Mouse (Mus musculus) lung, postnatal 25 days (tissue): ENCODE results near the gene Scube3.
A peak's percentile ranks its signal among the peaks of the same experiment; 100 is the strongest.

Experiments used
- DNase-seq: peaks from one replicate; pipeline ENCODE4 v3.0.0; 2022; ENCODE audit warnings: low spot score

The Scube3 gene

GRCm38 (mm10) chr17:28141771-28142699, at the start of gene Scube3:
Gene Scube3 (plus strand): TSS chr17:28142141.
- no peak for DNase-seq

GRCm38 (mm10) chr17:28092297-28092696, 49.6 kb upstream of the Scube3 start:
- DNase-seq, result no peak

GRCm38 (mm10) chr17:28093837-28094236, 48.1 kb upstream of the Scube3 start:
- no peak for DNase-seq

- no peak for DNase-seq
Measured at GRCm38 (mm10) chr17:28096418-28096817, 45.5 kb upstream of the Scube3 start.

- no peak for DNase-seq
Measured at GRCm38 (mm10) chr17:28097308-28097707, 44.6 kb upstream of the Scube3 start.

GRCm38 (mm10) chr17:28099086-28099485, 42.9 kb upstream of the Scube3 start:
- no peak for DNase-seq

- DNase-seq, result no peak
Measured at GRCm38 (mm10) chr17:28100669-28101068, 41.3 kb upstream of the Scube3 start.

GRCm38 (mm10) chr17:28101284-28101887, 40.6 kb upstream of the Scube3 start:
- no peak for DNase-seq

GRCm38 (mm10) chr17:28101902-28102319, 40.0 kb upstream of the Scube3 start:
- DNase-seq, result no peak

GRCm38 (mm10) chr17:28104416-28104815, 37.5 kb upstream of the Scube3 start:
- DNase-seq, result no peak

GRCm38 (mm10) chr17:28106352-28106751, 35.6 kb upstream of the Scube3 start:
- no peak for DNase-seq

- no peak for DNase-seq
Measured at GRCm38 (mm10) chr17:28107275-28107674, 34.7 kb upstream of the Scube3 start.

GRCm38 (mm10) chr17:28112266-28112665, 29.7 kb upstream of the Scube3 start:
- no peak for DNase-seq

- DNase-seq, result no peak
Measured at GRCm38 (mm10) chr17:28116335-28116734, 25.6 kb upstream of the Scube3 start.

GRCm38 (mm10) chr17:28117451-28118209, 24.3 kb upstream of the Scube3 start:
- DNase-seq, result no peak

GRCm38 (mm10) chr17:28120460-28120859, 21.5 kb upstream of the Scube3 start:
- no peak for DNase-seq

GRCm38 (mm10) chr17:28122949-28123348, 19.0 kb upstream of the Scube3 start:
- no peak for DNase-seq

GRCm38 (mm10) chr17:28123627-28124026, 18.3 kb upstream of the Scube3 start:
- no peak for DNase-seq

- DNase-seq, result peak; percentile 38
Measured at GRCm38 (mm10) chr17:28124368-28124767, 17.6 kb upstream of the Scube3 start.

- no peak for DNase-seq
Measured at GRCm38 (mm10) chr17:28129796-28130195, 12.1 kb upstream of the Scube3 start.

GRCm38 (mm10) chr17:28130391-28131125, 11.4 kb upstream of the Scube3 start:
- DNase-seq, result no peak

GRCm38 (mm10) chr17:28131156-28131555, 10.8 kb upstream of the Scube3 start:
- DNase-seq, result no peak
